Mouse (Mus musculus) frontal cortex, postnatal 10 days (tissue): ENCODE data around the gene Enpp6.

ENCODE experiments used
- DNase-seq, 2 experiments: peaks; one replicate each; pipeline ENCODE4 v3.0.0; 2022; ENCODE audit warnings: low spot score in 2 of 2, mixed read lengths in 1 of 2

Gene Enpp6

GRCm38 (mm10) chr8:47061105-47061720 lies 74.5 kb downstream of the Enpp6 start:
- DNase-seq = no peak

DNA sequence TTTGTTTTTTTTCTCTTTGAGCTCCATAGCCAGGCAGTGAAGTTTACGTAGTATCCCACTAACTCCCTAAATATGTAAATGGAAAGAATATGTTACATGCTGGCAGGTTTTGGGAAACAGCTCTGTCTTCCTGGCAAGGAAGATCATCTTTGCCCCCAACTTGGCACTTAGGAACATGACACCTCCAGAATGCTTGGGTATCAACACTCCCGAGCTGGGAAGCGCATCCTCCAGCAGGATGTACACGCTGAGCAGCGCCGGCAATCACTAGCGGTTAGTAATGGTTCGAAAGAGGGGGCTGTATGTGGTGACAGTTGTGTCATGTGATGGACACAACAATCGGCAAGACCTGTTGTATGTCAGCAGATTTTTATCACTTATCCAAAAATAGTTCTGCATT lies 80.4 kb downstream of the Enpp6 start:
- no peak for DNase-seq

- DNase-seq = no peak
These were observed 82.9 kb downstream of the Enpp6 start for GRCm38 (mm10) chr8:47069634-47070033.

GRCm38 (mm10) chr8:47072001-47072400 lies 85.3 kb downstream of the Enpp6 start:
- no peak for DNase-seq

- no peak for DNase-seq
These were observed 89.4 kb downstream of the Enpp6 start for GRCm38 (mm10) chr8:47075941-47076555.

DNA sequence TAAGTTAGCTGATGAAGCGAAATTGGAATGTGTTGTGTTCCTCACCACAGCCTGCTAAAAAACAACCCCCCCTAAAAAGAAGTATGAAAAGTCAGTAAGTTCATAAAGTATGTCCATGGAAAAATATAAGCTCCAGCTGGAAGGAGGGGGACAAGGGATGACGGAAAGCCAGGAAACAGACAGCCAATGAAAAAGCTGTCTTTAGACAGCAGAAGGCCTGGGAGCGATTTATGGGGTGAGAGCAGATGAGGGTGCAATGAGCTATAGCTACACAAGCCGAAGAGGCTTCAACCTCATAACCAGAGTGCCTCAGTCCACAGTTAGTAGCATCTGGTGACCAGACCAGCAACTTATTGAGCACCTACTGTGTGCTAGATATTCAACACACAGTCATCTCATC lies 93.3 kb downstream of the Enpp6 start:
- DNase-seq = no peak

- DNase-seq = no peak
These were observed 95.7 kb downstream of the Enpp6 start for GRCm38 (mm10) chr8:47082201-47083027.

DNA sequence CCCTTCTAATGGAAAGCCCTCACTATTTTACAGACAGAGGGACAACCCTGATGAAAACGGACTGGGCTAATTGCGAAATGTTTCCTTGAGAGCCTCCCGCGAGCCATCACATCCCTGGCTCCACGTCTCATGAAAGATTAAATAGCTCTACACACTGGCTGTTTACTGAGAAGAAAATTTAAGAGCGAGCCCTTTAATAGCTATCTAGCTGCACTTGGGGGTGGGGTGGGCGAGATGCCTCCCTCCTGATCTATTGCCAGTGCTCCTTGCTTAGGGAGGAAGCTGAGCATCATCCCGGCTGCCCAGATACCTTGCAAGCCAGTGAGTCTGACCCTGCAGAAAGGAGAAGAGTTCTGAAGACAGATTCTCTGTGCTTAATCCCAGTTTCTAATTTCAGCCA lies 103.3 kb downstream of the Enpp6 start:
- DNase-seq = no peak

DNA sequence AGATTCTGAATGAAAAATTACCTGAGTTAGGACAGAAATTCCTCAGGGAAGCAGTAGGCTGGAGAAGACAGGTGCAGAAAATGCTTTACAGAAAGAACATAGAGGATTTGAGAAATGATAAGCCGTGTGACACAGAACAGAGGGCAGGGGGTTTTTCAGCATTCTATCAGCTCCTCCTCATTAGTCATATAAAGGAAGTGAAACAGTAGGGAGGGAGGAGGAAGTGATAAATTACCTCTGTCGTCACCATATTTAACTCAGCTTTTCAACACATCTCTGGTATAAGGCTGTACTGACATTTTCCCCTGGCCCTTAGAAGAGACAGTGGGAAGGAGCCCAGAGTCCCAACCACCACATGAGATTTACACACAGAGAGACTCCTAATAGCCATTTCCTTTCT lies 118.9 kb downstream of the Enpp6 start:
- DNase-seq = no peak

DNA sequence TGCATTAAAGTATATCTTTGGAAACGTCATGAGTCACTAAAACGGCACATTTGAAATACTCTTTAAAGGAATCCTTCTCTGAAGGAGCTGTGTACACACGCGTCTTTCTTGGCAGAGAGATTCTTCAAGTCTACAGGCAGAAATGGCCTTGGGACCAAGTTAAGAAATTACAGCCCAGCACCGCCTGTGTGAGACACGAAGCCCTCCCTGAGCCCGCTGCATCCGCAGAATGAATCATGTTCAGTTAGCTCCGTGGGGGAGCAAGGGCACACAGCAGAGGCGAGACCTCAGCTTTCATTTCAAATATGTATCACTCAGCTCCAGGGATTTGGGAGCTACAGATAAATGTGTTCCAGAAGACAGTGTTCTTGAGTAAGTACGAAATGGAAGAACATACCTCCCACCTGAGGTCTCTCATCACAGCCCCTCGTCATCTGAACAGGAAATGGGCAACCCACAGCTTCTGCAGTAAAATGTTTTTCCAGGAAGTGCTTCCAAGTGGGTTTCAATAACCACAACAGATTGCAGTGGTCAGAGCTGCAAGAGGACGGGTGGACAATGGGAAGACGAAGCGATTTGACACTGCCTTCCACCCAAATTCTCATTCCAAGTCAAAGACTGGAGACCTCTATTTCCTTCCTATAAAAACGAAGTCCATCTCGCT lies 127.6 kb downstream of the Enpp6 start:
- DNase-seq = no peak

- DNase-seq = no peak
These were observed 130.6 kb downstream of the Enpp6 start for GRCm38 (mm10) chr8:47117336-47117735.

DNA sequence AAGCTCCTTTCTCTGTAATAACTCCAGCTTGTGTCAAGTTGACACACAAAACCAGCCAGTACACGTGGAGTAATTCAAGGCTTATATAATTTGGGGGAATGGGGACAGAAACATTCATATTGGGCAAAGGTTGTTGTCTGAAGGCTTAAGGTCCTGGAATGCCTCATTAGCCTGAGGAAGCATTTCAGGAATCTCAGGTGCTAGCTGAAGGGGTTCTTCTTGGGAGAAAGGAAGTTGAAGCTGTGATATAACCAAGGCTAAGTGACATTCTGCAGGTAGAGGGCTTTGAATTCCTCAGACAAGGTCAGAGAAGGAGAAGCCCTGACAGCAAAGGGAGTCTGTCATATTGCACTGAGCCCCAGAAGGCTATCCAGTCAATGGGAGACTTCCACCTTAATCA lies 133.2 kb downstream of the Enpp6 start:
- no peak for DNase-seq

- no peak for DNase-seq
These were observed 142.2 kb downstream of the Enpp6 start for GRCm38 (mm10) chr8:47128859-47129258.

DNA sequence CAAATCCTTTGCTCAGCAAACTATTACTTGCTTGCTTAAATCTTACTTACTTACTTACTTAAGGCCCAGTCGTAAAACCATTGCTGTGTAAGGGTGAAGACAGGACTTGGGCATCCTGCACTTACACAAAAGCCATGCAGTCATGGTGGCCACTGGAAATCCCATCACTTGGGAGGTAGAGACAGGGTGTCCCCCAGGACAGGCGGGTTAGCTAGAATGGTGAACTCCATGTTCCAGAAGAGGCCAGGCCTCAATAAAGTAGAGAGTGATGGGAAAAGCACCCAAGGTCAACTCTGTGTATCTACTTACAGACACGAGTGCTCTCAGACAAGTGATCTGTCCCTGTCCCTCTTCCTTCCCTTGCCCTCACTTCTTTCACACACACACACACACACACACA lies 146.7 kb downstream of the Enpp6 start:
- no peak for DNase-seq

- no peak for DNase-seq
These were observed 148.0 kb downstream of the Enpp6 start for GRCm38 (mm10) chr8:47134736-47135135.

DNA sequence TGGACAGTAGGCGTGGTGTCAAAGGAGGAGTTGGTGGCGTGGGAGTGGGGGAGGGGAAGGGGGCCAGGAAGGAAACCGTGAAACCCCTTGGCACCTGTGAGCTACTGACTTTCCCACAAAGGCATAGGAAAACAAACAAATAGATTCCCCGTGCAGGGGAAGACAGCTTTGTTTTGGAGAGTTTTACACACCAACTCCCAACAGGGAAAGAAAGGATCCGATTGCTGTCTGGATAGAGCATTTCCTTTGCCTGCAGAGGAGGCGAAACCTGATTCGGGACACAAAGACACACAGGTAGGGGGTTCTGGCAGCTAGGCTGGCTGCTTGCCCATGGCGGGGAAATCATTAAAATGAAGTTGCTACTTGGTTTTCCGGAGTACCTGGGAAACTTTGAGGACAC lies 148.9 kb downstream of the Enpp6 start:
- no peak for DNase-seq

- DNase-seq = no peak
These were observed 149.4 kb downstream of the Enpp6 start for GRCm38 (mm10) chr8:47136047-47136446.

GRCm38 (mm10) chr8:47145258-47145657 lies 158.6 kb downstream of the Enpp6 start:
- no peak for DNase-seq
